Mouse (Mus musculus) spleen, adult 2 months (tissue): Measurements from ENCODE around the gene Smim7. TPM values are rescaled to one million over a fixed set of nuclear protein-coding genes. Genes with fewer than 3 reads are reported as not detected.
A peak's percentile ranks its signal among the peaks of the same experiment; 100 is the strongest.

Experiments used
- DNase-seq, 2 experiments: peaks; one replicate each; pipeline versions ENCODE4 v3.0.0 to v3.0.0-alpha.2; 2012 to 2021; ENCODE audit warnings: low spot score in 2 of 2, low read depth in 1 of 2
- H3K27ac ChIP-seq: fragments of 200-500 bp; 2 replicates; pipeline ENCODE4 v1.5.1; 2012; ENCODE audit warnings: low read length, inconsistent platforms; ENCODE audit not compliant: insufficient read depth
- H3K27me3 ChIP-seq: fragments of 200-500 bp; 2 replicates; pipeline ENCODE4 v1.6.1; 2012; ENCODE audit warnings: mild to moderate bottlenecking, moderate library complexity, low read length, inconsistent platforms; ENCODE audit not compliant: control insufficient read depth, insufficient read depth
- H3K36me3 ChIP-seq: fragments of 200-500 bp; 2 replicates; pipeline ENCODE4 v1.6.1; 2012; ENCODE audit warnings: mild to moderate bottlenecking, low read length, inconsistent platforms; ENCODE audit not compliant: control insufficient read depth, insufficient read depth
- H3K4me1 ChIP-seq: fragments of 200-500 bp; 2 replicates; pipeline ENCODE4 v1.6.1; 2011; ENCODE audit warnings: inconsistent platforms; ENCODE audit not compliant: control insufficient read depth, insufficient read depth, insufficient read length
- H3K4me3 ChIP-seq: fragments of 200-500 bp; 2 replicates; pipeline ENCODE4 v1.5.1; 2011; ENCODE audit warnings: mild to moderate bottlenecking, inconsistent platforms; ENCODE audit not compliant: insufficient read depth, insufficient read length; ENCODE audit errors: extremely low read depth
- CTCF ChIP-seq: fragments of 200-500 bp; IDR thresholded peaks from 2 replicates; pipeline ENCODE4 v1.5.1; 2011; ENCODE audit warnings: mild to moderate bottlenecking, inconsistent platforms; ENCODE audit not compliant: insufficient read depth, insufficient read length, insufficient replicate concordance; ENCODE audit errors: extremely low read depth
- POLR2A ChIP-seq: fragments of 200-500 bp; IDR thresholded peaks from 2 replicates; pipeline ENCODE4 v1.6.1; 2011; ENCODE audit warnings: low read depth, low read length, inconsistent platforms
- WGBS: fragments of 180-500 bp; shearing (Covaris S2); methylation state at CpG from one replicate; pipeline ENCODE4 v1.1.7; 2018; 5-methylcytosine and 5-hydroxymethylcytosine counted together
- polyA plus RNA-seq: library from polyadenylated mRNA; depleted of rRNA; stranded (reverse); fragments of >200 nt; gene quantifications from 2 replicates; pipeline ENCODE4 v1.2.3, GENCODE M21; 2012

Gene Smim7
- polyA plus RNA-seq, 1 experiment, result 31.1 TPM

GRCm38 (mm10) chr8:72571611-72572473 lies 954 bp upstream of the Smim7 start, which contains the start of gene Tmem38a:
Tmem38a (plus strand) TSS chr8:72572055.
- TF ChIP-seq CTCF (no peak), POLR2A (no peak)
- no peaks in the 10 kb centered on the region for H3K27me3 ChIP-seq
- peaks cover 5% of the 10 kb centered on the region; the same call in 1 of the 2 replicates for H3K4me1 ChIP-seq
- peak within 1 kb of the TSS; percentile 91 for H3K4me3 ChIP-seq
- peak within 1 kb of the TSS; percentile 97 for H3K27ac ChIP-seq
- peak in 1 of 2 experiments; percentile 58 for DNase-seq
- peaks cover 13% of the 10 kb centered on the region for H3K36me3 ChIP-seq
- WGBS, result under 1% methylated on average over 45 of the region's 45 CpGs

GRCm38 (mm10) chr8:72565970-72566369 lies 4.9 kb downstream of the Smim7 start:
- H3K4me1 ChIP-seq, result no peaks in the 10 kb centered on the region

GRCm38 (mm10) chr8:72561111-72561689 lies 9.7 kb downstream of the Smim7 start:
- no peak for DNase-seq
- no peaks in the 10 kb centered on the region for H3K27me3 ChIP-seq
- peaks cover 15% of the 10 kb centered on the region for H3K36me3 ChIP-seq
- no peak overlapping the region for H3K4me3 ChIP-seq
- 93% methylated on average over 1 of the region's 1 CpGs for WGBS
- TF ChIP-seq POLR2A, result no peak
- no peak for TF ChIP-seq CTCF
- no peaks in the 10 kb centered on the region for H3K4me1 ChIP-seq
- no peak overlapping the region for H3K27ac ChIP-seq

More at GRCm38 (mm10) chr8:72565970-72566369, 4.9 kb downstream of the Smim7 start:
- TF ChIP-seq CTCF (no peak), POLR2A (no peak)
- no peak for DNase-seq
- Histone ChIP-seq H3K27ac (no peak overlapping the region), H3K4me3 (no peak overlapping the region), H3K36me3 (peaks cover 32% of the 10 kb centered on the region), H3K27me3 (no peaks in the 10 kb centered on the region)
- WGBS, result 91% methylated on average over 2 of the region's 2 CpGs

- no peak for DNase-seq
- peaks cover 1% of the 10 kb centered on the region; the same call in 1 of the 2 replicates for H3K36me3 ChIP-seq
- H3K27ac ChIP-seq, result no peak overlapping the region
- 87% methylated on average over 4 of the region's 4 CpGs for WGBS
- no peaks in the 10 kb centered on the region for H3K27me3 ChIP-seq
- H3K4me3 ChIP-seq, result no peak overlapping the region
- TF ChIP-seq CTCF (no peak), POLR2A (no peak)
- peaks cover 4% of the 10 kb centered on the region for H3K4me1 ChIP-seq
These were observed 15.1 kb downstream of the Smim7 start for GRCm38 (mm10) chr8:72555770-72556169.

- TF ChIP-seq POLR2A (no peak), CTCF (no peak)
- peak overlapping the region; percentile 59; the same call in 1 of the 2 replicates for H3K27ac ChIP-seq
- 22% methylated on average over 5 of the region's 5 CpGs for WGBS
These were observed 21.5 kb downstream of the Smim7 start for GRCm38 (mm10) chr8:72549314-72549892.

GRCm38 (mm10) chr8:72548644-72549313 lies 22.1 kb downstream of the Smim7 start:
- Histone ChIP-seq H3K27me3 (no peaks in the 10 kb centered on the region), H3K27ac (peak overlapping the region; percentile 59), H3K4me3 (peak overlapping the region; percentile 65), H3K4me1 (peaks cover 11% of the 10 kb centered on the region), H3K36me3 (no peaks in the 10 kb centered on the region)
- under 1% methylated on average over 45 of the region's 45 CpGs for WGBS
- DNase-seq, result no peak
- TF ChIP-seq POLR2A (no peak), CTCF (no peak)

More at GRCm38 (mm10) chr8:72549314-72549892, 21.5 kb downstream of the Smim7 start:
- peaks cover 11% of the 10 kb centered on the region for H3K4me1 ChIP-seq
- no peaks in the 10 kb centered on the region for H3K36me3 ChIP-seq
- no peak for DNase-seq
- peak overlapping the region; percentile 65; the same call in 1 of the 2 replicates for H3K4me3 ChIP-seq
- H3K27me3 ChIP-seq, result no peaks in the 10 kb centered on the region
